Mouse (Mus musculus) kidney, adult 2 months (tissue): Measurements from ENCODE around the gene Cox8a.

Source experiments
- CTCF ChIP-seq: fragments of 200-500 bp; conservative IDR thresholded peaks from 2 replicates; pipeline ENCODE4 v1.5.1; 2011; ENCODE audit warnings: low read depth, mild to moderate bottlenecking, control low read depth, low read length, moderate library complexity, mixed read lengths; ENCODE audit not compliant: insufficient read depth, insufficient read length
- POLR2A ChIP-seq: fragments of 200-500 bp; IDR thresholded peaks from one replicate; pipeline ENCODE4 v1.6.1; 2011; ENCODE audit warnings: low read depth, low read length, control low read depth

DNA sequence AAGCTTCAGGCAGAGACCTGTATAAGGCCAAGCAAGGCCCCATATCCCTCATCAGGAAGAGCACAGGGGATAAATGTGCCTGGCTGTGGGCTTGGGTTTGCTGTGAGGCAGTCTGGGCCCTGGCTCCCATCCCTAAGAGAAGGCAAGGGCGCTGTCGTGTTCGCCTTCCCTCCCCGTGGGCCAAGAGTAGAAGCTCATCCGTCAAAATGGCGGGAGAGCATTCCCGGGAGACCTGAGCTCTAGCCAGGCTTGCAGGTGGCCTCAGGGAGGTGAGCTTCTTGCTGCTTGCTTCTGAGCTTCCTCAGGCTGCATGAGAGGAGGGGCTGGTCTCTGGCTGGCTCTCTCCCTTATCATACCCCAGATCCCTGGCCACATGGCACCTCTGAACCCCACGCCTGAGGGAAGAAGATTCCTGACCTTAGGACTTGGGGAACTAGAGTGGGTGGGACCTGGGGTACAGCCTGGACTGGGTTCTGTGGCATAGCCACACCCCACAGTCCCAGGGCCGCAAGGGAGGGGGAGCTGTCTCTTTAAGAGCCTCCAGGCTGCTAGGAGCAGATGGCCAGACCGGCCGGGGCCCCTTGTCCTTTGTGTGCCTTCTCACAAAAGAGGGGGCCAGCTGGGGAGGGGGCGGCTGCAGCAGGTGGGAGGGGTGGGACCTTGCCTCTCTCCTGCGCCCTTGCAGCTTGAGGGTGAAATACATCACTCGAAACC, 48.2 kb upstream of the Cox8a start:
- no peak for TF ChIP-seq CTCF
- no peak for TF ChIP-seq POLR2A
